Mouse (Mus musculus): Measurements from ENCODE around the gene Capza1. TPM values are rescaled to one million over a fixed set of nuclear protein-coding genes. Genes with fewer than 3 reads are reported as not detected.
A peak's percentile ranks its signal among the peaks of the same experiment; 100 is the strongest.

The Capza1 gene
- polyA plus RNA-seq, 1 experiment from 2014 or later, result 149 TPM

DNA sequence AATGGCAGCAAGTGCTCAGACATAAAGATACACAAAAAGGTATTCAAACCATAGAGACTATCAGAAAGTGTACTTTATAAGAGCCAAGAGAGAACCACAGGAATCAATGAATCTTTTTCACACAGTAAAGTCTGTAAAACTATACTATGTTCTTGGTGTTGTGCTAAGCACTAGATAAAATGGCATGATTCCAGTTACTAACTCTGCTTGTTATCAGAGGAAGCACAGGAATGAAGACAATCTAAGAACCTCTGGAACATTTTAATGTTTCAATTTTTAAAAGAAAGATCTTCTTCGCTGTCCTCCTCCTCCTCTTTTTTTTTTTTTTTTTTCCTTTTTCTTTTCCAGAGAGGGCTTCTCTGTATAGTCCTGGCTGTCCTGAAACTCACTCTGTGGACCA lies 5.7 kb downstream of the Capza1 start:
- 86% methylated on average over 1 of the region's 1 CpGs for WGBS
- Histone ChIP-seq H3K4me1 (replicated peaks) (peaks cover 32% of the 10 kb centered on the region), H3K9ac (no peak overlapping the region), H3K9me3 (replicated peaks) (no peaks in the 10 kb centered on the region), H3K4me2 (no peak overlapping the region), H3K27ac (no peak overlapping the region), H3K36me3 (peaks cover 16% of the 10 kb centered on the region), H3K27me3 (no peaks in the 10 kb centered on the region), H3K4me3 (no peak overlapping the region)
- ATAC-seq (replicated peaks; ENCODE audit: insufficient number of reproducible peaks, insufficient read depth, low FRiP score, low read depth), result no peak

DNA sequence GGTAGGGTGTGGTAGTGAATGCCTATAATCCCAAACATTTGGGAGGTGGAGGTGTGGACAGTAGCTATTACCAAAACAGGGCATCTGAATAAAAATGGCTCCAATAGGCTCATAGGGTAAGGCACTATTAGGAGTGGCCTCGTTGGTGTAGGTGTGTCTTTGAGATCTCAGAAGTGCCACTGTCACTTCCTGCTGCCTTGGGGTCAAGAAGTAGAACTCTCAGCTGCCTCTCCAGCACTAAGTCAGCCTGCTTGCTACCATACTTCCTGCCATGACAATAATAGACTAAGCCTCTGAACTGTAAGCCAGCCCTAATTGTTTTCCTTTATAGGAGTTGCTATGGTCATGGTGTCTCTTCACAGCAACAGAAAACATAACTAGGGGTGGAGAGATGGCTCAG lies 8.2 kb downstream of the Capza1 start:
- WGBS, result 82% methylated on average over 1 of the region's 1 CpGs
- no peak overlapping the region for H3K27ac ChIP-seq

DNA sequence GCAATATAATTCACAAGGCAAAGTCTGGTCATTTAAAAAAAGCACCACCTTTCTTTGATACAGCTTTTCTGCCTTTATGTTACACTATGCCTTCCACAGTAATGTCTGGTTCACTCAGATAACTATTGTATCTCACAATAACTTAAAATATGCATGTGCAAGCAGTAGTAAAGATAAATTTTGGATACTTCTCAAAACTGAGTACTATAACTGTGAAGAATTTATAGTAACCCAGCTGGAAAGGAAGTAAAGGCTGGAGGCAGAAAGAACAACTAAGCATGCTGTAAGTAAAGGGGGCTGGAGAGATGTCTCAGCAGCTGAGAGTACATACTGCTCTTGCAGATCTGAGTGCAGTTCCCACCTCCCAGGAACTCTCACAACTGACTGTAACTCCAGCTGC lies 9.4 kb downstream of the Capza1 start:
- no peak overlapping the region for H3K4me3 ChIP-seq
- H3K36me3 ChIP-seq, result peaks cover 16% of the 10 kb centered on the region
- no peaks in the 10 kb centered on the region for H3K27me3 ChIP-seq
- no peak overlapping the region for H3K9ac ChIP-seq
- H3K4me1 ChIP-seq (replicated peaks), result peaks cover 10% of the 10 kb centered on the region
- no peak for ATAC-seq (replicated peaks; ENCODE audit: insufficient number of reproducible peaks, insufficient read depth, low FRiP score, low read depth)
- H3K27ac ChIP-seq, result no peak overlapping the region
- no peak overlapping the region for H3K4me2 ChIP-seq
- H3K9me3 ChIP-seq (replicated peaks), result no peaks in the 10 kb centered on the region

More for the DNA sequence above, 8.2 kb downstream of the Capza1 start:
- no peaks in the 10 kb centered on the region for H3K9me3 ChIP-seq (replicated peaks)
- no peak overlapping the region for H3K4me3 ChIP-seq
- no peaks in the 10 kb centered on the region for H3K27me3 ChIP-seq
- peaks cover 15% of the 10 kb centered on the region for H3K4me1 ChIP-seq (replicated peaks)
- no peak overlapping the region for H3K4me2 ChIP-seq
- ATAC-seq (replicated peaks; ENCODE audit: insufficient number of reproducible peaks, insufficient read depth, low FRiP score, low read depth), result no peak
- no peak overlapping the region for H3K9ac ChIP-seq
- H3K36me3 ChIP-seq, result peaks cover 16% of the 10 kb centered on the region

- H3K27ac ChIP-seq, result no peak overlapping the region
- 90% methylated on average over 1 of the region's 1 CpGs for WGBS
- peaks cover 6% of the 10 kb centered on the region for H3K4me1 ChIP-seq (replicated peaks)
- no peak overlapping the region for H3K9ac ChIP-seq
- no peak overlapping the region for H3K4me3 ChIP-seq
- H3K9me3 ChIP-seq (replicated peaks), result no peaks in the 10 kb centered on the region
- H3K36me3 ChIP-seq, result peaks cover 16% of the 10 kb centered on the region
- ATAC-seq (replicated peaks; ENCODE audit: insufficient number of reproducible peaks, insufficient read depth, low FRiP score, low read depth), result no peak
- H3K4me2 ChIP-seq, result no peak overlapping the region
- H3K27me3 ChIP-seq, result no peaks in the 10 kb centered on the region
These were observed 9.8 kb downstream of the Capza1 start for GRCm38 (mm10) chr3:104854465-104854864.

- Histone ChIP-seq H3K4me2 (no peak overlapping the region), H3K27me3 (no peaks in the 10 kb centered on the region), H3K9ac (no peak overlapping the region), H3K9me3 (replicated peaks) (no peaks in the 10 kb centered on the region), H3K4me3 (no peak overlapping the region), H3K27ac (no peak overlapping the region), H3K36me3 (peaks cover 30% of the 10 kb centered on the region), H3K4me1 (replicated peaks) (0 out of 2 replicates have a peak, but pooled peaks cover 2% of the 10 kb centered on the region)
- ATAC-seq (replicated peaks; ENCODE audit: insufficient number of reproducible peaks, insufficient read depth, low FRiP score, low read depth), result no peak
- 73% methylated on average over 4 of the region's 4 CpGs for WGBS
These were observed 17.7 kb downstream of the Capza1 start for GRCm38 (mm10) chr3:104846601-104847000.

DNA sequence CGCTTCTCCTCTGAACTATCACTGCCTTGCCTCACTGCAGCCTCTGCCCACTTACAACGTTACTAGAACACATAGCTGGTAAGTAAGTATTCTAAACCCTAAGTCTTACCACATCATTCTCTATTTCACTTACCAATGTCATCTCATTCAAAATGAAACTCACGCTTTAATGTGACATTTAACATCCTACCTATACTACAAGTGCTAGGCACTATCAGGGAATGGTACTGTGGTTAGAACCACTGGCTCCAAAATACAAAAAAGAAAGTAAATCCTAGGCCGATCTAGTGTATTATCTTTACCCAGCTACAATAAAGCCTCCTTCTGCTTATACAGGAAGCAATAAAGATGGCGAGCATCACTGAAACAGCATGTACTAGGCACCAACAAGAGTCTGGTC lies 23.3 kb downstream of the Capza1 start:
- Histone ChIP-seq H3K4me2 (no peak overlapping the region), H3K27me3 (no peaks in the 10 kb centered on the region), H3K9me3 (replicated peaks) (no peaks in the 10 kb centered on the region), H3K27ac (no peak overlapping the region), H3K4me1 (replicated peaks) (peaks cover 5% of the 10 kb centered on the region; the same call in 1 of the 2 replicates), H3K4me3 (no peak overlapping the region), H3K9ac (no peak overlapping the region), H3K36me3 (peaks cover 57% of the 10 kb centered on the region)
- WGBS, result 94% methylated on average over 5 of the region's 5 CpGs
- no peak for ATAC-seq (replicated peaks; ENCODE audit: insufficient number of reproducible peaks, insufficient read depth, low FRiP score, low read depth)

GRCm38 (mm10) chr3:104835797-104836196 lies 28.5 kb downstream of the Capza1 start:
- no peak overlapping the region for H3K4me3 ChIP-seq
- 95% methylated on average over 3 of the region's 3 CpGs for whole genome bisulfite sequencing
- no peak for ATAC-seq (replicated peaks; ENCODE audit: insufficient number of reproducible peaks, insufficient read depth, low FRiP score, low read depth)
- peaks cover 59% of the 10 kb centered on the region for H3K36me3 ChIP-seq
- H3K4me1 ChIP-seq (replicated peaks), result peaks cover 5% of the 10 kb centered on the region; the same call in 1 of the 2 replicates
- no peak overlapping the region for H3K4me2 ChIP-seq
- no peak overlapping the region for H3K27ac ChIP-seq
- H3K27me3 ChIP-seq, result no peaks in the 10 kb centered on the region
- H3K9ac ChIP-seq, result no peak overlapping the region
- H3K9me3 ChIP-seq (replicated peaks), result no peaks in the 10 kb centered on the region

GRCm38 (mm10) chr3:104822413-104822812 lies 41.9 kb downstream of the Capza1 start:
- no peaks in the 10 kb centered on the region for H3K9me3 ChIP-seq (replicated peaks)
- no peak overlapping the region for H3K9ac ChIP-seq
- H3K4me3 ChIP-seq, result no peak overlapping the region
- H3K27ac ChIP-seq, result no peak overlapping the region
- 83% methylated on average over 3 of the region's 3 CpGs for WGBS
- no peak overlapping the region for H3K4me2 ChIP-seq
- peaks cover 22% of the 10 kb centered on the region for H3K36me3 ChIP-seq
- peaks cover 27% of the 10 kb centered on the region for H3K4me1 ChIP-seq (replicated peaks)
- H3K27me3 ChIP-seq, result no peaks in the 10 kb centered on the region
- ATAC-seq (replicated peaks; ENCODE audit: insufficient number of reproducible peaks, insufficient read depth, low FRiP score, low read depth), result no peak

- peaks cover 43% of the 10 kb centered on the region for H3K4me1 ChIP-seq (replicated peaks)
- no peak overlapping the region for H3K9ac ChIP-seq
- no peaks in the 10 kb centered on the region for H3K9me3 ChIP-seq (replicated peaks)
- peak overlapping the region; percentile 96 for H3K27ac ChIP-seq
- WGBS, result 50% methylated on average over 1 of the region's 1 CpGs
- H3K36me3 ChIP-seq, result peaks cover 10% of the 10 kb centered on the region
- no peak overlapping the region for H3K4me2 ChIP-seq
- no peaks in the 10 kb centered on the region for H3K27me3 ChIP-seq
- H3K4me3 ChIP-seq, result no peak overlapping the region
- no peak for ATAC-seq (replicated peaks; ENCODE audit: insufficient number of reproducible peaks, insufficient read depth, low FRiP score, low read depth)
These were observed 43.9 kb downstream of the Capza1 start for GRCm38 (mm10) chr3:104820426-104820825.

DNA sequence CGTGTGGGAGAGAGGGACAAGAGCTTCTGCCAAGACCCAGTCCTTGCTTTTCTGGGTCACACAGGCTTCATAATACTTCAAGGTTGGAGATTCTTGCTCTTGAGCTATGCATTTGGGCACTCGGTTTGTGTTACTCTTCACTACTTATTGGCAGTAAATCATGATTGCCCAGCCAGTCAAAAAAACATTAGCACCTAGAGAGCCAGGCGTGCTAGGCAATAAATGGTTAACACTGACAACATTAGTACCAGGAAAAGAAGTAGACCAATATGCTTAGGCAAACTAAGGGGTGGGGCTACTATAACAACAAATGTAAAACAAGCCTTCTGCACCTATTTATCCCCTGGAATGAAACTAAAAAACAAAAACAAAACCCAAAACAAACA lies 45.6 kb downstream of the Capza1 start:
- WGBS, result 6% methylated on average over 3 of the region's 3 CpGs
- no peaks in the 10 kb centered on the region for H3K9me3 ChIP-seq (replicated peaks)

GRCm38 (mm10) chr3:104817991-104818748 lies 46.1 kb downstream of the Capza1 start, which contains the start of gene Mov10:
Gene Mov10 (minus strand): TSS chr3:104818563.
- Histone ChIP-seq H3K9ac (peak within 1 kb of the TSS; percentile 94), H3K4me3 (peak within 1 kb of the TSS; percentile 81), H3K9me3 (replicated peaks) (no peaks in the 10 kb centered on the region), H3K27ac (peak within 1 kb of the TSS; percentile 96), H3K27me3 (no peaks in the 10 kb centered on the region), H3K4me2 (peak within 1 kb of the TSS; percentile 76), H3K36me3 (peaks cover 6% of the 10 kb centered on the region; the same call in 1 of the 2 replicates), H3K4me1 (replicated peaks) (peaks cover 46% of the 10 kb centered on the region)
- peak; percentile 86 for ATAC-seq (replicated peaks; ENCODE audit: insufficient number of reproducible peaks, insufficient read depth, low FRiP score, low read depth)
- WGBS, result under 1% methylated on average over 40 of the region's 40 CpGs

More for the DNA sequence above, 45.6 kb downstream of the Capza1 start:
- no peak for ATAC-seq (replicated peaks; ENCODE audit: insufficient number of reproducible peaks, insufficient read depth, low FRiP score, low read depth)
- Histone ChIP-seq H3K4me3 (peak overlapping the region; percentile 81), H3K27me3 (no peaks in the 10 kb centered on the region), H3K27ac (peak overlapping the region; percentile 96), H3K4me1 (replicated peaks) (peaks cover 46% of the 10 kb centered on the region), H3K4me2 (peak overlapping the region; percentile 76), H3K36me3 (peaks cover 6% of the 10 kb centered on the region; the same call in 1 of the 2 replicates), H3K9ac (peak overlapping the region; percentile 94)

Measured in heart, embryonic 15.5 days (tissue).